In the genomic region with DNA sequence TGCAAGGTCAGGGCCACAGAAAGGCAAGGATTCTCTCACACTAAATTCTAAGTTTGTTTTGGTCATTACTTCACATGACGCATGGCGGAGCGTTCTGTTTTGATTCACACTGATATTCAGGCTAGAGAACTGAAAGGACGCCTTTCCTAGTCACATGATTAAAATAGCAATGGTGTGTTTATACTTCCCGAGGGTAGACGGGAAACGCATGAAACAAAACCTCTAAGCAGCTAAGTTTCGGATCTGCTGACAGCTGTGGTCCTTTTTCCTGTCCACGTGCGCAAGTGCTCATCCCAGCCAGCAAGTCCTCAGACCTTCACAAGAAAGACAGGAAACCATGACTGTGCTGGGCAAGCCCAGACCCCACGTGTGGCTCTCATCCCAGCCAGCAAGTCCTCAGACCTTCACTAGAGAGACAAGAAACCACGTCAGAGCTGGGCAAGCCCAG, we compare ENCODE assay signal across 8 mouse cellular contexts. TPM values are rescaled to one million over a fixed set of nuclear protein-coding genes. Genes with fewer than 3 reads are reported as not detected.
DNase-seq lines count a peak whose midpoint lies in the region; ATAC-seq lines count a peak whose summit lies in the region.

No protein-coding gene starts in this region.

- no peaks in the 10 kb centered on the region for H3K27me3 ChIP-seq in kidney, embryonic 15.5 days

- no peaks in the 10 kb centered on the region for H3K9me3 ChIP-seq in kidney, embryonic 15.5 days (replicated peaks)

- peak overlapping the region; percentile 37; the same call in 1 of the 2 replicates for H3K27ac ChIP-seq in kidney, embryonic 15.5 days

- H3K9ac ChIP-seq in kidney, embryonic 15.5 days, result no peak overlapping the region

- H3K4me1 ChIP-seq in kidney, embryonic 15.5 days, result no peaks in the 10 kb centered on the region

- ATAC-seq in kidney, embryonic 15.5 days (replicated peaks; ENCODE audit: low FRiP score), result peak; percentile 43; the same call in 1 of the 2 replicates

- H3K36me3 ChIP-seq in kidney, embryonic 15.5 days, result no peaks in the 10 kb centered on the region

- DNase-seq in right cerebral cortex, postnatal 10 days (ENCODE audit: low spot score in 2 of 2), result peak; percentile 35 to 55
- no peak for DNase-seq in right cerebral cortex, adult 2 months (ENCODE audit: low spot score in 2 of 2)
- peak; percentile 66 to 87 for DNase-seq in heart, adult 18-20 months
- DNase-seq in lung, postnatal 14 days, result peak; percentile 58
- no peak for DNase-seq in layer of hippocampus, adult 18-20 months (ENCODE audit: low spot score in 2 of 2)
- no peak for DNase-seq in ovary, postnatal 10 days (ENCODE audit: low spot score)
- no peak for DNase-seq in spleen, postnatal 4 days (ENCODE audit: low spot score in 2 of 2)

- peak overlapping the region; percentile 25 for H3K4me2 ChIP-seq in kidney, embryonic 15.5 days

- H3K4me3 ChIP-seq in kidney, embryonic 15.5 days (replicated peaks), result no peak overlapping the region

- WGBS in kidney, embryonic 15.5 days, result 57% methylated on average over 12 of the region's 12 CpGs

RNA-seq across cellular contexts. Expression of gene Bach1, which starts 37.7 kb away (rescaled TPM):
- 10 to 100 TPM; 28.3 to 31.8 TPM for total RNA-seq in heart, adult 18-20 months (2021)
- 11.0 and 13.6 TPM in 2 replicates for polyA plus RNA-seq in kidney, embryonic 15.5 days (2015; fragmentation: Nextera tagmentation; extraction: Ambion mirVana)
- total RNA-seq in layer of hippocampus, adult 18-20 months (2021), result 10 to 100 TPM; 11.8 to 12.2 TPM

Comparison
In these comparisons a context has a peak if more than half of its experiments do, and no peak if none do; other contexts are left out.
1. DNase-seq: peak in right cerebral cortex, postnatal 10 days (2 of 2), heart, adult 18-20 months (2 of 2) and lung, postnatal 14 days (single experiment); none in right cerebral cortex, adult 2 months (0 of 2), layer of hippocampus, adult 18-20 months (0 of 2), ovary, postnatal 10 days (single experiment) and spleen, postnatal 4 days (0 of 2).